Mouse (Mus musculus) embryonic fibroblast, embryonic 13.5 days (primary cell): Measurements from ENCODE around the gene BC017158.

Experiments used
- CTCF ChIP-seq: IDR thresholded peaks from 2 replicates; pipeline ENCODE4 v1.5.1; 2011; ENCODE audit warnings: mild to moderate bottlenecking, control low read depth, low read length, moderate library complexity, borderline replicate concordance; ENCODE audit not compliant: insufficient read depth
- POLR2A ChIP-seq: IDR thresholded peaks from 2 replicates; pipeline ENCODE4 v1.6.1; 2011; ENCODE audit warnings: low read depth, mild to moderate bottlenecking, control low read depth, low read length, moderate library complexity

DNA sequence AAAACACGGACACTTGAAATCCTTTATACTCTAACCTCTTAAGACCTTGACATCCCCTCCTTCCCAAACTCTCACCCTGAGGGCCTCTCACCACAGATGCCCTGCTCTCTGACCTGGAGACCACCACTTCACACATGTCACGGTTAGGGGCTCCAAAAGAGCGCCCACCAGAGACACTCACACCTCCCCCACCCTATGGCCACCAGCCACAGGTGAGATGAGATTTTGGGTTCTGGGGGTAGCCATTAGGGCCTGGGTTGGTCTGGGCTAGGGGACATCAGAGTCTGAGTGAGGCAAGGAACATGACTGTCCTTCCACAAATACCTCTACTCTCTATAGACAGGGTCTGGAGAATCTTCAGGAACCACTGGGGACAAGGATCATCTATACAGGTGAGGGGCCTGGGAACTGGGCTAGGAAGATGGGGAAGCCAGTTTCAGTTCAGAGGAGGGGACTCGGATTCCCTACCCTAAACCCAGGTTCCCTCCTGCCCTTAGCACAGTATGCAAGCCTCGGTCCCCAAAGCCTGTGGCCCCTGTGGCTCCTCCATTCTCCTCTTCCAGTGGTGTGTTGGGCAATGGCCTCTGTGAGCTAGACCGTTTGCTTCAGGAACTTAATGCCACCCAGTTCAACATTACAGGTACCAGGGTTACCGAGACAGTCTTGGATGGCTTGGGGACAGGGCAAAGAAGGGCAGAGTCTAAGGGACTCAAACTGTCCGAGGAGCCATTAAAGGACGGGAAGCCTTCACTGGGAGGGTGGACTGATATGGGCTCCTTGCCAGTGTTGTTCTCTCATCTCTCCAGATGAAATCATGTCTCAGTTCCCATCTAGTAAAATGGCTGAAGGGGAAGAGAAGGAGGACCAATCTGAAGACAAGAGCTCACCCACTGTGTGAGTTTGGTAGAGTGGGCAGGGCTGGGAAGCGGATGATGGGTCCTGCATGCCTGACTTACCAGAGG, 49.6 kb downstream of the BC017158 start:
- TF ChIP-seq CTCF (no peak), POLR2A (peak; percentile 19; the same call in 1 of the 2 replicates)
